Mouse (Mus musculus) stomach, postnatal 0 days (tissue): Measurements from ENCODE around the gene Dpp7.

Experiments used
- CTCF ChIP-seq: IDR thresholded peaks from 2 replicates; pipeline ENCODE4 v1.5.1; 2016; ENCODE audit warnings: antibody characterized with exemption, low read depth, mild to moderate bottlenecking, moderate library complexity
- EP300 ChIP-seq: optimal IDR thresholded peaks from 2 replicates; pipeline ENCODE3; 2016; ENCODE audit warnings: antibody characterized with exemption

DNA sequence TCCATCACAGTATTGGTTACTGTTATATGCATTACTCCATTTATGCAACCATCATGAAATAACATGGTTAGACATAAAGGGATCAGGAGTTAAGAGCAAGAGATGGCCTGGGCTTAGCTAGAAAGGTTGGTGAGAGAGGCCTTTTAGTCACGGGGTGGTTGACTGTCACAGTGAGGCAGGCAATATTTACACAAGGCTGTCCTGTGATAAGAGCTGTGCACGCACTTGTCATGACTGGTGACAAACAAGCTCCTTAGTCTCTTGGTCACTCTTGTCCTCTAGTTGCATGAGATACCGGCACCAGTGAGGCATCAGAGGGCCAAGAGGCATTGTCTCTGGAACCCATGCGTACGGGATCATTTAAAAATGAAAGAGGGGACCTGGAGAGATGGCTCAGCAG, 28.3 kb upstream of the Dpp7 start:
- no peak for TF ChIP-seq EP300
- TF ChIP-seq CTCF = no peak
